Mouse (Mus musculus) midbrain, embryonic 16.5 days (tissue): ENCODE measurements around the gene Zeb2. TPM values are rescaled to one million over a fixed set of nuclear protein-coding genes. Genes with fewer than 3 reads are reported as not detected.

Experiments
- ATAC-seq: fragments of 200-750 bp; cut with Nextera tagmentation; 2 replicates; pipeline ENCODE4 v1.8.0; 2017; ENCODE audit warnings: moderate TSS enrichment
- H3K27ac ChIP-seq: fragments of 300-500 bp; sonication (generic); 2 replicates; pipeline ENCODE4 v1.5.1; 2014; ENCODE audit warnings: mild to moderate bottlenecking, low read length, mixed read lengths
- H3K27me3 ChIP-seq: fragments of 300-500 bp; sonication (generic); 2 replicates; pipeline ENCODE4 v1.6.1; 2014; ENCODE audit warnings: low read depth, low read length, mixed read lengths; ENCODE audit not compliant: control insufficient read depth, insufficient read depth
- H3K36me3 ChIP-seq: fragments of 300-500 bp; sonication (generic); 2 replicates; pipeline ENCODE4 v1.6.1; 2014; ENCODE audit warnings: mild to moderate bottlenecking, low read length, moderate library complexity, mixed read lengths; ENCODE audit not compliant: control insufficient read depth, insufficient read depth
- H3K4me1 ChIP-seq: fragments of 300-500 bp; sonication (generic); 2 replicates; pipeline ENCODE4 v1.6.1; 2014; ENCODE audit warnings: mild to moderate bottlenecking, low read length, mixed read lengths; ENCODE audit not compliant: control insufficient read depth, insufficient read depth
- H3K4me2 ChIP-seq: fragments of 300-500 bp; sonication (generic); 2 replicates; pipeline ENCODE4 v1.6.1; 2014; ENCODE audit warnings: mild to moderate bottlenecking, low read length, mixed read lengths
- H3K4me3 ChIP-seq: fragments of 300-500 bp; sonication (generic); 2 replicates; pipeline ENCODE4 v1.5.1; 2014; ENCODE audit warnings: low read depth, mild to moderate bottlenecking, low read length, moderate library complexity, mixed read lengths
- H3K9ac ChIP-seq: fragments of 300-500 bp; sonication (generic); 2 replicates; pipeline ENCODE4 v1.6.1; 2014; ENCODE audit warnings: low read depth, low read length, mixed read lengths
- H3K9me3 ChIP-seq: fragments of 300-500 bp; sonication (generic); replicated peaks from 2 replicates; pipeline ENCODE4 v1.6.1; 2014; ENCODE audit warnings: mild to moderate bottlenecking, low read length, mixed read lengths; ENCODE audit not compliant: control insufficient read depth, poor library complexity, severe bottlenecking
- whole genome bisulfite sequencing: fragments of 180-500 bp; shearing (Covaris S2); extraction: QIAGEN DNeasy Blood & Tissue Kit; methylation state at CpG from one replicate; pipeline ENCODE4 v1.1.7; 2014; 5-methylcytosine and 5-hydroxymethylcytosine counted together
- polyA plus RNA-seq: library from polyadenylated mRNA; unstranded; fragments of >200 nt; fragmentation: Nextera tagmentation; extraction: Ambion mirVana; gene quantifications from 2 replicates; pipeline ENCODE4 v1.2.1, GENCODE M21; 2015

Gene Zeb2
- polyA plus RNA-seq, 1 experiment from 2014 or later = 26.7 TPM

- Histone ChIP-seq H3K27me3 (no peaks in the 10 kb centered on the region), H3K4me3 (no peak overlapping the region), H3K4me2 (peak overlapping the region; percentile 41), H3K4me1 (peaks cover 40% of the 10 kb centered on the region), H3K9me3 (no peaks in the 10 kb centered on the region), H3K27ac (peak overlapping the region; percentile 28; the same call in 1 of the 2 replicates), H3K36me3 (no peaks in the 10 kb centered on the region), H3K9ac (0 out of 2 replicates have a peak overlapping the region, but pooled peaks have one; percentile 7)
- 12% methylated on average over 10 of the region's 10 CpGs for WGBS
- ATAC-seq = peak; percentile 19; the same call in 1 of the 2 replicates
These were observed 13.9 kb downstream of the Zeb2 start for GRCm38 (mm10) chr2:45103021-45103983.

GRCm38 (mm10) chr2:45102191-45102638 lies 15.0 kb downstream of the Zeb2 start:
- no peaks in the 10 kb centered on the region for H3K36me3 ChIP-seq
- no peak for ATAC-seq
- no peak overlapping the region for H3K27ac ChIP-seq
- H3K4me2 ChIP-seq = no peak overlapping the region
- H3K9ac ChIP-seq = no peak overlapping the region
- no peak overlapping the region for H3K4me3 ChIP-seq
- no peaks in the 10 kb centered on the region for H3K27me3 ChIP-seq
- 45% methylated on average over 8 of the region's 8 CpGs for WGBS
- H3K9me3 ChIP-seq = no peaks in the 10 kb centered on the region
- H3K4me1 ChIP-seq = peaks cover 46% of the 10 kb centered on the region

GRCm38 (mm10) chr2:45101586-45101985 lies 15.6 kb downstream of the Zeb2 start:
- WGBS = 40% methylated on average over 2 of the region's 2 CpGs
- H3K36me3 ChIP-seq = no peaks in the 10 kb centered on the region
- H3K9ac ChIP-seq = no peak overlapping the region
- H3K4me1 ChIP-seq = peaks cover 50% of the 10 kb centered on the region
- H3K4me2 ChIP-seq = no peak overlapping the region
- no peak for ATAC-seq
- no peak overlapping the region; the same call in 1 of the 2 replicates for H3K27ac ChIP-seq
- no peak overlapping the region for H3K4me3 ChIP-seq
- no peaks in the 10 kb centered on the region for H3K27me3 ChIP-seq
- no peaks in the 10 kb centered on the region for H3K9me3 ChIP-seq

- no peaks in the 10 kb centered on the region for H3K9me3 ChIP-seq
- no peak overlapping the region for H3K9ac ChIP-seq
- H3K4me1 ChIP-seq = peaks cover 47% of the 10 kb centered on the region
- H3K36me3 ChIP-seq = no peaks in the 10 kb centered on the region
- 54% methylated on average over 4 of the region's 4 CpGs for WGBS
- H3K27me3 ChIP-seq = no peaks in the 10 kb centered on the region
- no peak overlapping the region for H3K4me3 ChIP-seq
- no peak overlapping the region for H3K27ac ChIP-seq
- no peak overlapping the region for H3K4me2 ChIP-seq
- ATAC-seq = no peak
These were observed 16.2 kb downstream of the Zeb2 start for GRCm38 (mm10) chr2:45101040-45101439.

- peaks cover 45% of the 10 kb centered on the region for H3K4me1 ChIP-seq
- H3K4me2 ChIP-seq = no peak overlapping the region
- no peak overlapping the region for H3K9ac ChIP-seq
- no peak for ATAC-seq
- H3K9me3 ChIP-seq = no peaks in the 10 kb centered on the region
- H3K36me3 ChIP-seq = no peaks in the 10 kb centered on the region
- WGBS = 50% methylated on average over 7 of the region's 7 CpGs
- no peaks in the 10 kb centered on the region for H3K27me3 ChIP-seq
- H3K27ac ChIP-seq = no peak overlapping the region
- no peak overlapping the region for H3K4me3 ChIP-seq
These were observed 16.6 kb downstream of the Zeb2 start for GRCm38 (mm10) chr2:45100628-45101027.

GRCm38 (mm10) chr2:45100017-45100416 lies 17.2 kb downstream of the Zeb2 start:
- H3K9ac ChIP-seq = no peak overlapping the region
- ATAC-seq = no peak
- no peaks in the 10 kb centered on the region for H3K9me3 ChIP-seq
- H3K4me2 ChIP-seq = no peak overlapping the region
- no peaks in the 10 kb centered on the region for H3K27me3 ChIP-seq
- H3K27ac ChIP-seq = no peak overlapping the region
- WGBS = 73% methylated on average over 4 of the region's 4 CpGs
- H3K36me3 ChIP-seq = no peaks in the 10 kb centered on the region
- H3K4me3 ChIP-seq = no peak overlapping the region
- H3K4me1 ChIP-seq = peaks cover 47% of the 10 kb centered on the region

- H3K36me3 ChIP-seq = no peaks in the 10 kb centered on the region
- no peak overlapping the region for H3K4me2 ChIP-seq
- no peak for ATAC-seq
- H3K9ac ChIP-seq = no peak overlapping the region
- 69% methylated on average over 4 of the region's 4 CpGs for WGBS
- H3K4me1 ChIP-seq = peaks cover 39% of the 10 kb centered on the region
- H3K27me3 ChIP-seq = no peaks in the 10 kb centered on the region
- H3K27ac ChIP-seq = no peak overlapping the region
- H3K4me3 ChIP-seq = no peak overlapping the region
- no peaks in the 10 kb centered on the region for H3K9me3 ChIP-seq
These were observed 18.1 kb downstream of the Zeb2 start for GRCm38 (mm10) chr2:45099081-45099480.

GRCm38 (mm10) chr2:45097969-45098368 lies 19.2 kb downstream of the Zeb2 start:
- H3K27ac ChIP-seq = no peak overlapping the region
- peak overlapping the region; percentile 17; the same call in 1 of the 2 replicates for H3K4me2 ChIP-seq
- no peak overlapping the region for H3K9ac ChIP-seq

More at GRCm38 (mm10) chr2:45097969-45098368, 19.2 kb downstream of the Zeb2 start:
- Histone ChIP-seq H3K9me3 (no peaks in the 10 kb centered on the region), H3K36me3 (no peaks in the 10 kb centered on the region), H3K4me1 (peaks cover 40% of the 10 kb centered on the region), H3K27me3 (no peaks in the 10 kb centered on the region), H3K4me3 (no peak overlapping the region)
- no peak for ATAC-seq
- WGBS = 5% methylated on average over 5 of the region's 5 CpGs
